Mouse (Mus musculus): ENCODE data around the gene Lrfn1. TPM values are rescaled to one million over a fixed set of nuclear protein-coding genes. Genes with fewer than 3 reads are reported as not detected.

Gene Lrfn1
- total RNA-seq, 2 experiments from 2014 or later: 3.3 to 3.6 TPM

GRCm38 (mm10) chr7:28446446-28446845 is 5.3 kb upstream of the Lrfn1 start:
- peak; percentile 56 to 77 for DNase-seq (ENCODE audit: low spot score in 2 of 2)

DNA sequence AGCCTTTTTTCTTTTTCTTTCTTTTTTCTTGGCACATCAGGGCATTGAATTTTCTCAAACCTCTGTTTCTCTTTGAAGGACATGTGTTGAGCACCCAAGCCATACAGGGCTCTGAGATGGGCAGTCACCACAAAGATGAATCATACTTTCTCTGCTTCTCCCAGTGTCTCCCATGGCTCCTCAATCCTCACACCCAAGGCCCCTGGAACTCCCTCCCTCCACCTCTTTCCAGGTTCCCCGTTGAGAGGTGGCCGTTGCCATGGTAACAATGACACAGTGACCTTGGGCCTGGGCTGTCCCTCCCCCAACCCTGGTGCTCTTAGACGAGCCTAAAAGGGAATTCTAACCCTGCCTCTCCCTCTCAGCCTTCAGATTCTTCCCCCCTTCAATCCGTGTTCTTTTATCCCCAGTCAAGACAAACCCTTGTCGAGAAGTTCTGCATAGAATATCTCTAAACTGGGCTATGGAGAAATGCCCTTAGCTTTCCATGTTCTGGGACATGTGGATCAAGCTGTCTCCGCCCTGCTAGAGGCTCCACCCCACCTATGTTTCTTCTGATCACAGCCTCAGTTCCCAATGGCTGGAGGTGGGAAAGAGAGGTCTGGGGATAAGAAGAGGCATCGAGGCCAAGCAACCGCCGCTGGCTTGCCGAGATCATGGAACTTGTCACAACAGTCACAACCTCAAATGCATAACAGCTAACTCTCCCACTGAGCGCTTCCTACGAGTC is 4.5 kb upstream of the Lrfn1 start:
- DNase-seq (ENCODE audit: low spot score in 2 of 2): no peak

DNA sequence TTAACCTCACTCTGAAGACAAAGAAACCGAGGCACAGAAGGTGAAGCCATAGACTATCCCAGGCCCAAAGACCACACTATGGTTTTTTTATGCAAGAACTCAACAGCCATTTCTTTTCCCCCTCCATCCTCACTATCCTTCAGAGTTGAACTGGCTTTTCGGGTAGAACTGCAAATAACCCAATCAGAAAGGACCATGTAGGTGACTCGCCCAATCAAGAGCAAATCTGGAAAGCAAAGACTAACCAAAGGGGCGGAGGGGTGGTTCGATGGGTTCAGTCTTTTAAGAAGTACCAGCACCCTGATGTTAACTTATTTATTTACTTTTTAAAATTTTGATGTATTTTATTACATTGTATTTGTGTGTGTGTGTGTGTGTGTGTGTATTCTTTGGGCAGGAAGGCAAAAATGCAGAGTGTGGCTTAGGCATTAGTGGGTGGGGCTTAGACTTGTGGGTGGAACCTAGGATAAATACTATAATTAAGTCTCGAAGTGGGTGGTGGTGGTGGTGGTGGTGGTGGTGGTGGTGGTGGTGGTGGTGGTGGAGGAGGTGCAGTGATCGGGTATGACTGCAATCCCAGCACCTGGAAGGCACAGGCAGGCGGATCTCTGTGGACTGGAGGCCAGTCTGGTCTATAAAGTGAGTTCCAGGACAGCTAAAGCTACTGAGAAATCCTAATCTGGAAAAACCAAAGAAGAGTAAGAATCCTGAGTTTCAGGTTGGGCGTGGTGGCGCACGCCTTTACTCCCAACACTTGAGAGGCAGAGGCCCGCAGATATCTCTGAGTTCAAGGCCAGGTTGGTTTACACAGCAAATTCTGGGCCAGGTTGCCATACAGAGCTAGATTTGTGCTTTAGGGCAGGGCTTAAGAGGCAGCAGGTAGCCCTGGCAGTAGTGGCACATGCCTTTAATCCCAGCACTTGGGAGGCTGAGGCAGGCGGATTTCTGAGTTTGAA is 3.6 kb upstream of the Lrfn1 start:
- DNase-seq (ENCODE audit: low spot score in 2 of 2): no peak

- DNase-seq (ENCODE audit: low spot score in 2 of 2): no peak
Measured at GRCm38 (mm10) chr7:28452361-28453005, 703 bp downstream of the Lrfn1 start.

DNA sequence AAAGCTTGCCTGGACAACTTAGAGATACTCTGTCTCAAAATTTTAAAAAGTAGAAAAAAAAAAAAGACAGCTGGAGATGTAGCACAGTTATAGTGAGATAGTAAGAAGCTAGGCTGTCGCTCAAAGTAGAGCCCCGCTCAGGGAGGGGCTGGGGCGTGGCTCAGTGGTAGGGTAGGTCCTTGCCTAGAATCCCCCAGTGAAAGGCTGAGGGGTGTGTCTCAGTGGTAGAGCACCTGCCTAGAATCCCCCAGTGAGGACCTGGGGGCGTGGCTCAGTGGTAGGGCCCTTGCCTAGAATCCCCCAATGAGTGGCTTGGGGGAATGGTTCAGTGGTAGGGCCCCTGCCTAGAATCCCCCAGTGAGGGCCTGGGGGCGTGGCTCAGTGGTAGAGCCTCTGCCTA is 8.6 kb downstream of the Lrfn1 start:
- no peak for DNase-seq (ENCODE audit: low spot score in 2 of 2)

- no peak for DNase-seq (ENCODE audit: low spot score in 2 of 2)
Measured at GRCm38 (mm10) chr7:28462769-28463168, 11.0 kb downstream of the Lrfn1 start.

DNA sequence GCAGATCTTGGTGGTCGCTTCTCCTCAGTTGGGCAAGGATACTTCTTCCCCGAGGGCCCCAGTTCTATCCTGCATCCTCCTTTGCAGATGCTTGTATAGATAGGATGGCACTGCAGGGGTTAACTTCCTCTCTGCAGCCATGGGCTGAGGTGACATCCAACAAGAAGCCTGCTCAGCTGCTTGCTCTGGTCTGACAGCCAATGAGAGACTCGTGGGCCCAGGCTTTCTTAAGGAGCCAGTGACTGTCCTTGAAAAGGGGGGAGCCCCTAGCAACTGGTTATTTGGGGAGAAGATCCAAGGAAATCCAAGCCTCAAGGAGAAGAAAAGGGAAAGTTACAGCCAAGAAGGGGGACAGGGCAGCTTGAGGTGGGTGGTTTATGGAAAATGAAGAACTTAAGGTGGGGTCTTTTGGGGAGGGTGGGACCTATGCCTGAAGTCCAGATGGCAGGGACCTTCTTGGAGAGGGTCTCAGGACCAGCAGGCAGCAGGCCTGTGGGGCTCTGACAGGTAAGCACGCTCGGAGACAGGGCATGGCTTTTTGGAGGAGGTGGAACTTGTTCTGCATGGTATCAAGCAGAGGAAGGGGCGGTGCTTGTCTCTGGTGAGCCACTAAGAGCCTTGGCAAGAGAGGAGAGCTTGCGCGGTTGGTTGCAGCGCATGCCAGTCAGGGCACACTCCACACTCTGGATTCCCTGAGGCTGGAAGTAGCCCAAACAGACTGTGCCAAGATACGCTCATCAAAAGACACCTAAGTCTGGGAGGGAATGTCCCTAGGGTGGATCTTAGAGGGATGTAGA is 12.8 kb downstream of the Lrfn1 start:
- DNase-seq (ENCODE audit: low spot score in 2 of 2): peak in 1 of 2 experiments; percentile 27

DNA sequence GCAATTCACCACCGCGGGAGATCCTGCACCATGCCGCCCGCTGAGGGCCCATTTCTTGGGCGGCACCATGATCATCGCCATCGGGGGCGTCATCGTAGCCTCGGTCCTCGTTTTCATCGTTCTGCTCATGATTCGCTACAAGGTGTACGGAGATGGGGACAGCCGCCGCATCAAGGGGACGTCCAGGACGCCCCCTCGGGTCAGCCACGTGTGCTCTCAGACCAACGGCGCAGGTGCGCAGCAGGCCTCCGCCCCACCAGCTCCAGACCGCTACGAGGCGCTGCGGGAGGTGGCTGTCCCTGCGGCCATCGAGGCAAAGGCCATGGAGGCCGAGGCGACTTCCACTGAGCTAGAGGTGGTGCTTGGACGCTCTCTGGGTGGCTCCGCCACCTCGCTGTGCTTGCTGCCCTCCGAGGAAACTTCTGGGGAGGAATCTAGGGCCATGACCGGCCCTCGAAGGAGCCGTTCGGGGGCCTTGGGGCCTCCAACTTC is 15.0 kb downstream of the Lrfn1 start:
- no peak for DNase-seq (ENCODE audit: low spot score in 2 of 2)

- DNase-seq (ENCODE audit: low spot score in 2 of 2): peak; percentile 36 to 53
Measured at GRCm38 (mm10) chr7:28467213-28467751, 15.5 kb downstream of the Lrfn1 start.

GRCm38 (mm10) chr7:28476191-28476590 is 24.4 kb downstream of the Lrfn1 start:
- DNase-seq (ENCODE audit: low spot score in 2 of 2): no peak

DNA sequence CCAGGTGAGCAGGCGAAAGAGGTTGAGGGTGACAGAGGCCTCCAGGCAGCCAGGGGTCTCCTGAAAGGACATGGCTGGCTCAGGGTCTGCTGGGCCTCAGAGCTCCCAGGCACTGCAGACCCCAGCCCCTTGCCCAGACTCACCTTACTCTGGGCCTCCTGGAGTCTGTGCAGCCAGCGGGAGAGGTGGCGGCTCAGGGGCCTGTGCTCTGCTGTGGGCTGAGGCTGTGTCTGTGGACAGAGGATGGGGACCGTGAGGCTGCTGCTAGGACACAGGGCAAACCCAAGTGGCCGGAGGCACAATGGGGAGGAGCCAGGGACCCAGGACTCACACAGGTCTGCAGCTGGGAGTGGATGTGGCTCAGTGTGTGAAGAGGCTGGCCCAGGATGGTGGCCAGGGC is 25.6 kb downstream of the Lrfn1 start:
- DNase-seq (ENCODE audit: low spot score in 2 of 2): no peak

- DNase-seq (ENCODE audit: low spot score in 2 of 2): no peak
Measured at GRCm38 (mm10) chr7:28478854-28479253, 27.1 kb downstream of the Lrfn1 start.

- no peak for DNase-seq (ENCODE audit: low spot score in 2 of 2)
Measured at GRCm38 (mm10) chr7:28482854-28483253, 31.1 kb downstream of the Lrfn1 start.

DNA sequence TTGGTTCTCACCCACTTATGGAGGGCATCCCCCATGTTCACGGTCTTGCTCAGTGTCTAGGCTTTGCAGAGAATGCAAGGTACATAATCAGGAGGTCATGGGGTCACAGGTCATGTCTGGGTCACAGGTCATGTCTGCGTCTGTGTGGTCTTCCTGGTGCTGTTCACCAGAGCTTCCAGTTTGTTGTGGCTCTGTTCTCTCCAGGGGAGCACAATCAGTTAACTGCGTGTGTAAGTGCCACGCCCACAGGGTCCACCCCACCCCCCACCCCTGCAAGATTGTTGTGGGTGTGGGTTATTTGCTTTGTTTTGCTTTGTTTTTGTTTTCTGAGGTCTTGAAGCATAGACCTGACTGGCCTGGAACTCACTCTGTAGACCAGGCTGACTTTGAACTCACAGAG is 32.4 kb downstream of the Lrfn1 start:
- DNase-seq (ENCODE audit: low spot score in 2 of 2): no peak

GRCm38 (mm10) chr7:28488030-28488491 is 36.3 kb downstream of the Lrfn1 start:
- DNase-seq (ENCODE audit: low spot score in 2 of 2): no peak

- no peak for DNase-seq (ENCODE audit: low spot score in 2 of 2)
Measured at GRCm38 (mm10) chr7:28490410-28490809, 38.6 kb downstream of the Lrfn1 start.

DNA sequence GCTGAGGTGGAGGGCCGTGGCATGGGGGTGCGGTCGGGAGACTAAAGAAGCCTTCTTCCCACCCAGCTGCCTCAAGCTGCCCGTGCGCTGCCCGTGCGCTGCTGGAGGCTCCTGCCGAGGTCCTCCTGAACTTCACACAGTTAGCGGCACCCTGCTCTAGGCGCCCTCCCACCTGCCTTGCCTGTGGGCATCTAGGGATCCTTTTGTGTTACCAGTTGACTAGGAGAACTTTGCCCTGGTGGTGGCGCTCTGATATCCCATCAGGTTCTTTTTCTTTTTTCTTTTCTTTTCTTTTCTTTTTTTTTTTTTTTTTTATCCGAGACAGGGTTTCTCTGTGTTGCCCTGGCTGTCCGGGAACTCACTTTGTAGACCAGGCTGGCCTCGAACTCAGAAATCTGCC is 39.1 kb downstream of the Lrfn1 start:
- no peak for DNase-seq (ENCODE audit: low spot score in 2 of 2)

DNA sequence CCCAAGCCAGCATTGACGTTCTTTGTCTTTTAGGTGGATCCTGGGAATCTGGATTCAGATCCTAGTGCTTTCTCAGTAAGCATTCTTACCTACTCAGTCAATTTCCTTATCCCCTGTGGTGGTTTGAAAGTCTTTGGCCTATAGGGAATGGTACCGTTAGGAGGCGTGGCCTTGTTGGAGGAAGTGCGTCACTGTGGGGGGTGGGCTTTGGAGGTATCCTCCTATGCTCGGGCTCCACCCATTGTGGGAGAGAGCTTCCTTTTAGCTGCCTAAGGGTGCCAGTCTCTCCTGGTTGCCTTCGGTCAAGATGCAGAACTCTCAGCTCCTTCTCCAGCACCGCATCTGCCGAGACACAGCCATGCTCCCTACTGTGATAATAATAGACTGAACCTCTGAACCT is 40.5 kb downstream of the Lrfn1 start:
- DNase-seq (ENCODE audit: low spot score in 2 of 2): no peak

GRCm38 (mm10) chr7:28495426-28495825 is 43.6 kb downstream of the Lrfn1 start:
- DNase-seq (ENCODE audit: low spot score in 2 of 2): no peak

DNA sequence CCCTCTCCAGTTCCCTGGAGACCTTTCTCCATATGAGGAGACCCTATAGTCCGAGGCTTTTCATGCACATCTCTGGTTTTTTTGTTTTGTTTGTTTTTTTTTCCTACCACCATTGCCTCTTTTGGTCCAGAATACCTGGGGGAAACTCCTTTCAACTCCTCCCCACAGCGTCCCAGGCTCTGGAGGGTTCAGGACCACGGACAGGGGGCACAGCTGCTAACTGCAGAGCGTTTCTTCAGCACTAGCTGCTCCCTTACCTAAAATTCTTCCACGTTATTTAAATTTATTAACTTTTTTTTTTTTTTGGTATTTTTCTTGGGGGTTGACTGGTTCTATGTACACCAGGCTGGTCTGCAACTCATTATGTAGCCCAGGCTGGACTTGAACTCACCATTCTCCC is 53.8 kb downstream of the Lrfn1 start:
- no peak for DNase-seq (ENCODE audit: low spot score in 2 of 2)
